Mouse (Mus musculus): ENCODE data around the gene Sgms1.

Sgms1 gene

DNA sequence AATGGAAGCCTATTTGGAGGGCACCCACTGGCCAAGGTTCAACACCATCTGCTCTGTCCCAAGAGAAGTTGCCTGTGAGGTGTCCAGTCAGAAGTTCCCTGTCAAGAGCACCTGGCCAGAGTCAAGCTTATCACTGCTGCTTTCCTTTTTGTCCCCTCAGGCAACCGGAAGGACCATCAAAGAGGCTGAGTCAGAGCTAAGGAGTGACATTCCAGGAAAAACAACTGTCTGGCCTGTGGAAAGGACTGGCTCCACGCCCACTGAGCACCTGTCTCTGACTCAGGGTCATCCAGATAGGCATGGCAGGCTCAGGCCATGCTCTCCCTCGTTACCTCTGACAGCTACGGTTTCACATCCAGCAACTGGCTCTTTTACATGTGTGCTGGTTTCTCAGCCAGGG, 147.4 kb downstream of the Sgms1 start:
- no peak for DNase-seq (ENCODE audit: low read depth)

DNA sequence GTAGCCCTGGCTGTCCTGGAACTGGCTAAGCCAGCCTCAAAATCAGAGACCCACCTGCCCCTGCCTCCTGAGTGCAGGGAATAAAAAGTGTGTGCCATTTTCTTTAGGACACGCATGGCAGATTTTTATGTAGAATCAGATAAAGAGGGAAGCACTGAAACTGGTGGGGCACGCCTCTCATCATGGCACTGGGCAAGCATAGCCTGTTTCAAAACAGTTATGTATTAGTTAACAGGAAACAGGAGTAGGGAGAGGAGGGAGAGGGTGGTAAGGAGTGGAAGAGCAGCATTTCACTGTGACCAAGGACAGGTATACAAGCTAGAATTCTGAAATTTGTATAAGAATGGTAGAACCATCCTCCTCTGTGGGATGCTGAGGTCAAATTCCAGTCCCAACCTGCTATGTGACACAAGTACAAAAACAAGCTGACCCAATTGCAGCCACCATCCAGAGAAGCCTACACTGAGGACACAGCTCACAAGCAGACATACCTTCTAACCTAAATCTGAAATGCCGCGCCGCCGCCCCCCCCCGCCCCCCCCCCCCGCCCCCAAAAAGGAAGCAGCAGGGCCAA, 149.0 kb downstream of the Sgms1 start:
- DNase-seq (ENCODE audit: low read depth), result no peak

DNA sequence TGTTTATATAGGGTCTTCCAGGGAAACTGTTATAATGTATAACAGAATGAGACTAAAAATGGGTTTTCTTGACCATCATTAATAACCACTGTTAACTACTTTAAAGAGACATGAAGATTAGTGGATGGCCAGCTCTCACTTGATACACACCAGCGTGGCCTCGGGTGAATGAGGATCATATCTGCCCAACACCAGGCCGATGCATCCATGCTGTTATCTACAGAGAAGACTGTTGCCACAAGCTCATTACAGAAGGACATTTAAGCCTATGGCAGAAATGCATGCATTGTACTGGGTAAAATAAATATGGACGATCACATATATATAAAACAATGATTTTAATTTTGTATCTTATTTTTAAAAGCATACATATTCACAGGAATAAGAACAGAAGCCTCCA, 149.6 kb downstream of the Sgms1 start:
- DNase-seq (ENCODE audit: low read depth), result peak; percentile 53

DNA sequence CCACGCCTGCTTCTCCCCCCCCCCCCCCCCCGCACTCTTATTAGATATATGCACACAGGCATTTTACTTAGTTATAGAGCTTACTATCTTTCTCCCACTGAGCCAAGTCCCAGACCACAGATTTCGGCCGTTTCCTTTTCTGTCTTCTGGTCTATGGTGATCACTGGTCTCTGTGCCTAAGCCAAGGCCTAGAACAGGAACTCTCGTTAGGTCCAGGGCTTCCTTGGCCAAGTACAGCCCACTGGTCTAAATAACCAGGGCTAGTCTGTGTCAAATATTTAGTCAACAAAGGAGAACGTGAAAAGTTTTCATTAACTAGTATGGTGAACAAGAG, 150.1 kb downstream of the Sgms1 start:
- peak; percentile 96 for DNase-seq (ENCODE audit: low read depth)

DNA sequence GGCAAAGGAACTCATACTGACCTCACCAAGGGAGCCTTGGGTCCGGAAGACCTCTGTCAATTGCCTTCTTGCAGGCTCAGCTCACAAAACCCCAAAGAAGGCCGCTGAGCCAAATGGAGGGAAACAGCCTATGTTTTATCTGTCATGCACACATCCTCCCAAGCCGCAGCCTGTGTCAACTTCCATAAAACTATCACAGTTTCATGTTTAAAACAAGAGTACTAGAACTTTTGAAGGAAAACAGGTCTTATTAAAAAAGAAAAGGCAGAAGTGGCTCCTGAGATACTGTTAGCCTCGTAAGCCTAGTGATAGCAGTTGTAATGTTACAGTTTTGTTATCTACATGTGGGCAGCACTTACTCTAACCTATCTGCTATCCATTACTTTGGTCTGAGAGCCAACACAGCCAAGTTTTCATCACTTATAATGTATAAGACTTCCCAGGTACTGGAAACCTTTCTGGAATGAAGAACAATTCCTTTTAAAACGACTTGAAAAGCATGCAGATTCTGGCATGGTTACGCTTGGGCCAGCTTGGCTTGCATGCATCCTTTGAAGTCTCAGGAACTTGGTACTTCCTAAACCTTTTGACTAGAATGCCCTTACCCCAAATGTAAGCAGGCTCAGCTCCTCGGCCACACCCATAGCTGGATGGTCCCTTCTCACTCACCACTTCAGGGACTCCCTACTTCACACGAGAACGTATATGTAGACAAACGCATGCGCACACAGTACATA, 150.6 kb downstream of the Sgms1 start:
- peak; percentile 95 for DNase-seq (ENCODE audit: low read depth)

DNA sequence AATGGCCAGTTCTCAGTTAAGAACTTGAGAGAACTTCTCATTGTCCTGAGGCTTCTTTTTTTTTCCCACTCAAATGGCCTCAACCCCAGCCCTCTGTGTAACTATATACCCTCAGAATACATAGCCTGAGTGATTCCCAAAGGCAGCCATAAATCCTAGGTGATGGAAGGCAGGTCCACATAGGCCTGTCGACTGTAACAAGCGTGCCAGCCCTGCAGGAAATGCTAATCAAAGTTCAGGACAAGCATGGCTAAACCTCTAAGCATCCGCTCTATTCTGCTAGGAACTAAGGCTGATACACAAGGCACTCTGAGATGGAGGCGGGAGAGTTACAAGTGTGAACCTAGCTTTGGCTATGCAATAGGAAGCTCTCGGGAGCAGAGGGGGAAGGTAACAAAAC, 151.8 kb downstream of the Sgms1 start:
- no peak for DNase-seq (ENCODE audit: low read depth)

DNA sequence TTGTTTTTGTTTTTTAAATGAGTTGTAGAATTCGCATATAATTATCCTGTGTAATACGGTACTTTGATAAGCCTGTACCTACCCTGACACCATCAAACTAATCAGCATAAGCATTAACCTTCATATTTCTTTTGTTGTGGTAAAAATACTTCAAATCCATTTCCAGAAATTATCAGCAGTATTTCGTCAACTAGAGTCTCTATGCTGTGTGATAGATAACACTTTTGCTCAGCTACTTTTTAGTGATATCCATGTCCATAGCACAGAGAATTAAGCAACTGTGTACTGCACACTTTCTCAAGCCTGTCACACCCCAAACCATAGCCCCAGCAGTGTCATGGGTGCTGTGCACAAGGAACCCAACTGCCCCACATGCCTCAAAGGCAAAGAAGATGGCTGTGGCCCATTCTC, 152.3 kb downstream of the Sgms1 start:
- DNase-seq (ENCODE audit: low read depth), result no peak

DNA sequence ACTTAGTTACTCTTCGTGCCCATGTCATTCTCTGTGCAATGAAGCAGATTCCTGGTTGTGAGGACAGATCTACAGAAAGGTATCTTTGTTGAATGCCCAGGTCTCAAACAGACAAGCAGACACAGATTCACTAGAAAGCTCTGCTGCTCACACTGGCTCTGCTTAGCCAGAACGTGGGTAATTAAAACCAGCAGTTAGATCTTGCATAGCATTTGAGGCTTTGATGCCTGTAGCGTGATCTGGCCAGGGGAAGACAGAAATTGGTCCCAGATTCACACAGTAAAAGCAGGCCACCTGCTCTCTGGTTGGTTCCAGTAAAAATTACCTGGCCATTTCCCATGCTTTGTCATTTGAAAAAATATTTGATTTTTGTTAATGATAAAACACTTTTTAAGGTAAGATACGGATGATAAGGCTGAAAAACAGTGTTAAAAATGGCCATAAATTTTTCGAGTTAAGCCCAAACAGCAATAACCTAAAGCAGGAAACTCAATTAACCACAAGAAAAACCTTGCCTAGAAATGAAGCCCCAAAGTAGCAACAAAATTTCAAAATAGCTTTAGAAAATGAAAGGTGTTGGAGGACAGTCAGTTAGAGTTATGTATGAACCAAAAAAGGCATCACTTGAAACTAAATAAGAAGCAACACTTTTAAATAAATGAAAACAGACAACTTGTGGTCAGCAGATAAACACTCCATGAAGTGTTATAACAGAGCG, 154.6 kb downstream of the Sgms1 start:
- peak; percentile 46 for DNase-seq (ENCODE audit: low read depth)

DNA sequence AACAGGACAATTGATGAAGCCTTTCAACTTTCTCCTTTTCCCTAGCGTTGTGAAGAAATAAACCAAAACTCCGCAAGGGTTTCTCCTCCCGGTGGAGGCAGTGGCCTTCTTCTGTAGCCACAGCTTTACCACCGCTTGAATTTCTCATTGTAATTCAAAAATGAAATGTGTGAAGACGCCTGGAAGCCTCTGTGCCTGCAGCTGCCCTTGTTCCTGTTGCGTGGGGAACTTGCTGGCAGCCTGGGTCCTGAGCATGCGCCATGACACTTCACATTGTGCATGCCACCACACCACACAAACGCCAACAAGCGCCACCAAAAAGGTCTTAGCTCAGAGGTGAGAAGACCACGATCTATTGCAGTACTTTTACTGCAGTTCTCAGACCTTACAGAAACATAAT, 158.2 kb downstream of the Sgms1 start:
- no peak for DNase-seq (ENCODE audit: low read depth)

DNA sequence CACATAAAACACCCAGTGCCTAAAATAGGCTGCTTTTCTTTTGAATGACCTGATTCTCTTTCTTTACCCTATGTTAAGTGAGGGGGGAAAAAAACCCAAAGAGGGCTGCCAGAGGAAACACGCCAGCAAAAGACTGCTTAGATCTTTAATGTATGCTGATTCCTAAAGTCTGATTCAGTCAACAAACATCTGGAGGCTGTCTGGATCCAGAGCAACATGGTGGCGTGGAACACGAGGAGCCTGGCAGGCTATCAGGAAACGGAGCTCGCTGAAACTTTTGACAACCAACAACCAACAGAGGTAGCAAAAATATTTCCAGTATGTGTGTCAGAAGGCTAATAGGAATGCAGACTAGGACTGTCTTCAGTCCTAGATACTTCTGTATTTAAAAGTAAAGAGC, 158.7 kb downstream of the Sgms1 start:
- DNase-seq (ENCODE audit: low read depth), result no peak

DNA sequence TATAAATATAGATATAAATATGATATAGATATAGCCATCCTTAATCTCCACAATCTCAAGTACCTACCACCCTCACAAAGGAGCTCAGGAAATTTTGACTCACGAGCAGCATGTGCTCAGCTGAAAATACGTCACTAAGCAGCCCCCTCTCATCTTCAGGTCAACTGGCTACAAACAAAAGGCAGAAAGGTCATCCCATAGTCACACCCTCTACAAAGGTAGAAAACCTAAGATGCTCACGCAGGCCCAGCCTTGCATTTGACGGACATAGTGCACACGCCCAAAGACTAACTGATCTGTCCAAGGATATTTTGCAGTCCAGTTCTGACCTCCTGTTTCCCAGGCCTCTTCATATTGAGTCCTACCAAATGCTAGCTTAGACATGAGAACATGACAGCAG, 159.2 kb downstream of the Sgms1 start:
- no peak for DNase-seq (ENCODE audit: low read depth)

DNA sequence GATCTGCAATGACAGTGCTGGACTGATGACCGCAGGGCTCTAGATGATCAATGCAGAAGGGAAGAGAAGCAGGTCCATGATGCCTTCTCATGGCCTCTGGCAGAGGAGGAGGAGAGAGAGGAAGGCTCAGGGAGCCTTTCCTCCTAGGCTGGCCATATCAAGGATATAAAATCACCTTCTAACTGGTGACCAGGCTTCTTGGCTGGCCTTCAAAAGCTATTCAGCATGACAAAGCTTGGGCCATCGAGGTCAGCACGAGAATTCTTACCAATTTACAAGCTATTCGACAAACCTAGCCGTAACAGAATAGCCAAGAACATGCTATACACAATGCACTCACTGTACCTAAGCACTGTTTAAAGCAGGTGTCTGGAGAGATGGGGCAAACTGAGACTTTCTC, 159.7 kb downstream of the Sgms1 start:
- no peak for DNase-seq (ENCODE audit: low read depth)

DNA sequence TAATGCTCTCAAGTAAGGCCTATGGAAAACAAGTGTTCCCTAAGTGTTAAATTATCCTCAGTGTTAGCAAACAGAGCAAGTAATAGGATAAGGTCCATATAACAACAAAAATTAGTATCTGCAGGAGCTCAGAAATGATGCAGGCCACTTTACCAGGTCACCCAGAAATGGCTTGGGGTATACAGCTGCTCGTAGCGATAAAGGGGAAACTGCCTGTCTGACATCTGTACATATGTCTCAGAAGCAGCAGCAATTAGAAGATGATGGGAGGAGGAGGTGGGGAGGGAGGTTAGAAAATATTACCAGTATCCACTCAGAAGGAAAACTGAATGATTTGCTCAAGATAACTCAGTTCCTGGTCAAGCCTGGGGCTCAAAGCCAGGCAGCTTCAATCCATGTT, 162.3 kb downstream of the Sgms1 start:
- DNase-seq (ENCODE audit: low read depth), result no peak

DNA sequence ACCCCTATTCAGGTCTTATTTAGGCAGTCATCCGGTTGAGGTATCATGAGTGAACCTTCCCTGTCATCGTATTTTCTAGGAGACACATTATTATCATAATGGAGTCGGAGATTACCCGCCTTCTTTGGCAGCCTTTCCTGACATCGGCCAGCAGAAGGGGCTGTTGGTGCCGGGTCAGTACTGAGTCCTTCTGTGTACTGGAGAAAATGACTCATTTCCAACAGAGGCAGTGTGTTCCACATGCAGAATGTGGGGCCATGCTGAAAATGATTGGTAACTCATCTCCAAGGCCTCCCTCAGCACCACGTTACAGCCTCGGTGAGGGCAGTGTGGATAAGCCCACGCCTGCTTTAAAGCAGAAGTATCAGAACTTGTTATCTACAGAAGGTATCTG, 164.4 kb downstream of the Sgms1 start:
- peak; percentile 90 for DNase-seq (ENCODE audit: low read depth)

DNA sequence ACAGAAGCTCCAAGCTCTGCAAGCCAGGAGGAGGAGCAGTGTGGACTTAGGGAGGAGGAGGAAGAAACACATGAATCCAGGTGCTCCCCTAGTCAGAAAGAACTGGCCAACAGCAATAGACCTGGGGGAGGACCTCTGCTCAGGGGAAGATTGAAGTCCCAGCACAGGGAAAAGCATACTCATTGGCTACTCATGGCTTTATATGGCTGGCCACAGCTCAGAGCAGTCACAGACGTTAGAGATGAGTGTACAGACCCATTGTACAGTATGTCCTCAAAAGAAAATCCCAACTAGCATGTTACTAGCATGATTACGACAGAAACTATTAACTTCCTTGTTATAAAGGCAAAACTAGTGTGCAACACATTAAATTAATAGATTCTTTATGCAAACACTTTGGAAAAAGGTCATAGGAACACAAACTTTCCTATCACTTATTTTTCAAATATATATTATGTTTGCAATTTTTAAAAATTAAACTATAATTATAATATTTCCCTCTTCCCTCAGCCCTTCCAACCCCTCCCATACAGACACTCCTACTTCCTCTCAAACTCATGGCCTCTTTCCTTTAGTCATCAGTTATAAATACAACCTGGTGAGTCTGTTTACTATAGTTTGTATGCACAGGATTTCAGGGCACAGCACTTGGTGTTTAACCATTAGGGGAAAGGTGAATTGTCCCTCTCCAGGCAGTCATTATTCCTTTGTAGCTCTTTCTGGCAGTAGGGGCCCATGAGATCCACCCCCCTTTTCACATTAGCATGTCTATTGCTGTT, 165.0 kb downstream of the Sgms1 start:
- peak; percentile 63 for DNase-seq (ENCODE audit: low read depth)

DNA sequence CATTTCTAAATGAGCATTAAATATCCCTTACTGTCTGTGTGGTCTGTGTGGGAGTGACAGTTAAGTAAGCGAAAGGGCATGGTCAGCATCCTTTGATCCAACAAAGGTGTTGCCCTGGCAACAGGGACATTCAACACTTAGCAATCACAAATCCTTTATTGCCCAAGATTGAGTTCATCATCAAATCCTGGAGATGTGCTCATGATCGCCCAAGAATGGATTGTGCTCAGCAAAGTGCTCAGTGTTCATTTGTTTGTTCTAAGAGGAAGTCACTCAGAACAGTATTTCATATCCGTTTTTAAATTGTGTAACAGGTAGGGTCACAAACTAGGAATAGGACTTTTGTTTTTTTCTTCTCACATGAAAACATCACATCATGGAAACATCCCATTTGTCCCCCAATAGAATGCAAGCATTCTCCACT, 165.8 kb downstream of the Sgms1 start:
- peak; percentile 44 for DNase-seq (ENCODE audit: low read depth)

DNA sequence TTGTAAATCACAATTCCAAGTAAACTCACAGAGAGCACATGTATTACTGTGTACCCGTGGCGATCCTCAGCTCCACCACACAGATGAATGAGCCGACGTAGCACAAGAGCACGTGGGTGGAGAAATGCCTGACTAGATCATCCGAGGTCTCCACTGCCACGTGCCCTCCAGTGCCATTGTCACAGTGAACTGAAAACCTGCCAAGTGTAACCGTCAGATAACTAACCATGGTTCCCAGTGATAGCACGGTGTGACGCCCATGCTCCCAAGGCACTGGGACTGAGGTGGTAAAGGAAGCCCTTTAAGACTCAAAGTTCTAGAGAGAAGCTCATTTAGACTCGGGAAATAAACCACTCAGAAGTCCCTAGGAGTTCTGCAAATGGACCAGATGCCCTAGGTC, 167.4 kb downstream of the Sgms1 start:
- no peak for DNase-seq (ENCODE audit: low read depth)

DNA sequence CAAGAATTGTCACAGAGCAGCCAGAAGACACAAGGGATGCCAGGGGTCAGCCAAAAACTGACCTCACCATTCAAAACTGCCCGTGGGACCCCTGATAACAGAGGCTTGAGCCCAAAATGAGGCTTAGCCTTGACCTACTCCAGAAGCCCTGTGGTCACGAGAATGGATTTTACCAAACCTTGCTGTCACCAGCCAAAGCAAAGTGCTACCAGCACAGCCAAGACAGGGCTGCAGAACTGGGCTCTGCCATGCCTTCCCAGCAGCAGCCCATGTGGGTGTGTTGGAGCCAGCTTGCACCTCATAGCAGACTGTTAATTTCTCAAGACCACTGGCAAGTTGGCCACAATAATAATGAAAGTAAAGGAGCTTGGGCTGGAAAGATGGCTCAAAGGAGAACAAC, 168.5 kb downstream of the Sgms1 start:
- DNase-seq (ENCODE audit: low read depth), result no peak

DNA sequence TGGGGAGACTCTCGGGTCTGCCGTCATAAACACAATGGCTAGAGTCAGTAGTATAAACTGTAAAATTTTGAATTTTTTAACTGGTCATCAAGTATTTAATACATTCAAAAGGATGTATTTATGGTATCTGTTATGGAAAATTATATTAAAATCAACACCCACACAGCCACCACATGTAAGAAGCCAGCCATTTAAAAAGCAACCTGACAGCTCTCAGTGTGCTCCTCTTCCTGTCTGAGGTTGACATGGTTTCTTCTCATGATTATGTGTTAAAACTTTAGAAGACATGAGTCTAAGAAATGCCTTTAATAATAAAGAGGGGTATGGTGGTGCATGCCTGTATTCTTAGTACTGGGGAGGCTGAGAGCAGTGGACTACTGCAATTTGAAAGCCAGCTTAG, 172.8 kb downstream of the Sgms1 start:
- no peak for DNase-seq (ENCODE audit: low read depth)

DNA sequence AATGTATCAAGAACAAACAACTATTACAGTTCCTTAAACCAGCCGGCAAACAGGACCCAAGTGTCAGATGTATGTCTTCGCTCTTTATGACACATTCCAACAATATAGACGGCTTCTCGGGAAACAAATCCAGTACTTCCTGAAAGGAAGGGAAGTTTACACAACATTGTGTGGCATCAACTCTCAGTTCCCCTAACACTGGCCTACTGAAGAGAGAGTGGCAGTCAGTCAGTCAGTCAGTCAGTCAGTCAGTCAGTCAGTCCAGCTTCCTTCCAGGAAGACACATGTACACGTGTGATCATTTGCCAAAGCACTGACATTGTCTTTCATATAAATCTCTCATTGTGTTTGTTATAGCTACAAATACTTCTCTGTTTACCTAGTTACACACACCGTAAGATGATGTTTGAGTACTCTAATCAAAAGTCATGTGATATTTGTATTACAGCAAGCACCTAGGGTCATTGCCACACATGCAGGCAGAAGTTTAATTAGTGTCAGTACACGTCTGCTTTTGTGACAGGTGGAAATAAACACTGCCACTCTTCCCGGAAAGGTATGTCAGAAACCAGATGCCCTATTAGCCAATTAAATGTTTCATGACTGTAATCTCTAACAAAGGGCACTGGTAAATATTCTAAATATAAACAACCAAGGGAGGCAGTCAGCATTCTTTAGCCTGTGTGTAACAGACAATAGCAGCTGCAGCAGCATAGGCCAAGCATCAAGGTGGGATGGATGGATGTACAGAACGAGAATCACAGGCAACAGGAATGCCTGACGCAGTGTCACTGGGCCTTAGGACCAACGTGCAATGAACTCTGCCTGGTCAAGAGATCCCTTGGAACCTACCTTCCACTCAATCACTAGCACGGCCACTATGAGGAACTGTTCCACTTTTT, 174.4 kb downstream of the Sgms1 start:
- no peak for DNase-seq (ENCODE audit: low read depth)

DNA sequence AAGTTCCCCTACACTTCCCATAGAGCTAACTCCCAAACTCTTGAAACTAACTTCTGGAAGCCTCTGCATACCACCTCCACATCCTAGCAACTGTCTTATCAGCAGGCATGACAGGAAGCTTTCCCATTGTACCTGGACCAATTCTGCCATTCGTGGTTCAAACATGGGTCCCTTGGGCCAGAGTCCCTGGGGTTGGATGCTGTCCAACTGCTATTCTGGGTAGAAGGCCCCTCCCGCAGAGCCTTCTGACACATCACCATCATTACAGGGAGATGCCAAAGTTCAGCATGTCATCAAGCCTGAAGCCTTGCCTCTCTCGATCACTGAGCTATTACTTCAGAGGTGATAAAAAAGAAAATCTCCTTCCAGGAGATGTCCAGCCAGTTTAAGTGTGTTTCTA, 175.9 kb downstream of the Sgms1 start:
- no peak for DNase-seq (ENCODE audit: low read depth)

DNA sequence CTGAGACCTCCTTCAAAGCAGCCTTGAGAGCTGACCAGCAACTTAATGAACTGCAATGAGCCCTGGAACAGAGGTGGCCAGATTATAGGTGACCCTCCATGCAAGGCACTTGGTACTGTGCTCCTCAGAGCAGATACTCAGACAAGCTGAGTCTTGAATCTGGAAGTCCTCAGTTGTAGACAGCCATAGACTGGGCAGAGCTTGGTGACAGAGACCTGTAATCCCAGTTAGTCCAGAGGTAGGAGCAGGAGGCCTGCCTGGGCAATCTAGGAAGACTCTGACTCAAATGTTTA, 178.3 kb downstream of the Sgms1 start:
- DNase-seq (ENCODE audit: low read depth), result no peak

All from 416B (cell line).